Mouse (Mus musculus): ENCODE measurements around the gene Mycn. TPM values are rescaled to one million over a fixed set of nuclear protein-coding genes. Genes with fewer than 3 reads are reported as not detected.

Mycn gene
- polyA plus RNA-seq, 1 experiment from 2014 or later, result 85.5 TPM

- Histone ChIP-seq H3K4me1 (no peaks in the 10 kb centered on the region), H3K4me2 (no peak overlapping the region), H3K4me3 (replicated peaks) (no peak overlapping the region), H3K27me3 (no peaks in the 10 kb centered on the region), H3K36me3 (no peaks in the 10 kb centered on the region), H3K9ac (no peak overlapping the region), H3K27ac (no peak overlapping the region), H3K9me3 (replicated peaks) (no peaks in the 10 kb centered on the region)
- WGBS, result 91% methylated on average over 8 of the region's 8 CpGs
- no peak for ATAC-seq (replicated peaks; ENCODE audit: low FRiP score)
Observed at GRCm38 (mm10) chr12:12893986-12894385, 47.7 kb downstream of the Mycn start.

- WGBS, result 65% methylated on average over 15 of the region's 15 CpGs
- ATAC-seq (replicated peaks; ENCODE audit: low FRiP score), result no peak
- no peak overlapping the region for H3K4me3 ChIP-seq (replicated peaks)
- no peak overlapping the region for H3K4me2 ChIP-seq
- H3K9ac ChIP-seq, result no peak overlapping the region
- no peaks in the 10 kb centered on the region for H3K27me3 ChIP-seq
- no peaks in the 10 kb centered on the region for H3K9me3 ChIP-seq (replicated peaks)
- H3K4me1 ChIP-seq, result peaks cover 4% of the 10 kb centered on the region; the same call in 1 of the 2 replicates
- no peaks in the 10 kb centered on the region for H3K36me3 ChIP-seq
- H3K27ac ChIP-seq, result no peak overlapping the region
Observed at GRCm38 (mm10) chr12:12886191-12886889, 55.4 kb downstream of the Mycn start.
